Mouse (Mus musculus) adrenal gland, postnatal 10 days (tissue): ENCODE data around the gene Atp2a3. TPM values are rescaled to one million over a fixed set of nuclear protein-coding genes. Genes with fewer than 3 reads are reported as not detected.

Experiments
- DNase-seq: peaks from one replicate; pipeline ENCODE4 v3.0.0; 2021; ENCODE audit warnings: mixed read lengths
- total RNA-seq, 2 experiments: library from RNA; stranded (reverse); gene quantifications; 2 replicates each; pipeline ENCODE4 v1.2.3; 2021

Gene Atp2a3
- total RNA-seq, 2 experiments from 2014 or later = 20.1 to 26.6 TPM

DNA sequence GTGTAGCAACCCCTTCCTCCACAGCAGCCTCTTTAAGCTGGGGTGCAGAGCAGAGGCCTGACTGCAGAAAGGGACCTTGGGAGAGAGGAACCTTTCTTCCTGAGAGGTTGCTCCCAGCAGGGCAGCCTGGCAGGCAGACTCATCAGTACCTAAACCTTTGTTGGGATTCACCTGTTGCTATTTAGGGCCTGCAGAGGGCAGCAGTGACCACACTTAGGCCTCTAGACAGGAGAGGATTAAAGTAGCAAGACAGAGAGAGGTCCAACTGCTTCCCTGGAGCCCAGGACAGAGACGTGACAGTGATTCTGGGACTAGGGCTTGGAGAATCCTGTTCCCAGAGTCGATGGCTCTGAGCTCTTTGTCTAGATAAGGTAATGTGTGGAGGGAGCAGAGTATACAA lies 45.4 kb downstream of the Atp2a3 start:
- peak; percentile 61 for DNase-seq

DNA sequence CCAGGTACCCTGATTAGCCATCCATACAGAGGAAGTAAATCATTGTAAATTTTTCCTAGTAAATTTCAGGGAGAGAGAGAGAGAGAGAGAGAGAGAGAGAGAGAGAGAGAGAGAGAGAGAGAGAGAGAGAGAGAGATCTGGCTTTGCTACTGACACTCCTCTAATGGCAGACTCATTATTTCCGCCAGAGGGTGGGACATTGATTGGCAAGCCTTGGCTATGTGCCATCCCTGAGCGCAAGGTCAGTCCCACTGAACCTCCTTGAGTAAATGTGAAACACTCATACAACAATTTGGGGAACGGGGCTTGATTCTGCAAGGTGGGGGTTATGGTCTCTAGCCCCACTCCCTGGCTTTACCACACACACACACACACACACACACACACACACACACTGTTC lies 46.1 kb downstream of the Atp2a3 start:
- DNase-seq = no peak

DNA sequence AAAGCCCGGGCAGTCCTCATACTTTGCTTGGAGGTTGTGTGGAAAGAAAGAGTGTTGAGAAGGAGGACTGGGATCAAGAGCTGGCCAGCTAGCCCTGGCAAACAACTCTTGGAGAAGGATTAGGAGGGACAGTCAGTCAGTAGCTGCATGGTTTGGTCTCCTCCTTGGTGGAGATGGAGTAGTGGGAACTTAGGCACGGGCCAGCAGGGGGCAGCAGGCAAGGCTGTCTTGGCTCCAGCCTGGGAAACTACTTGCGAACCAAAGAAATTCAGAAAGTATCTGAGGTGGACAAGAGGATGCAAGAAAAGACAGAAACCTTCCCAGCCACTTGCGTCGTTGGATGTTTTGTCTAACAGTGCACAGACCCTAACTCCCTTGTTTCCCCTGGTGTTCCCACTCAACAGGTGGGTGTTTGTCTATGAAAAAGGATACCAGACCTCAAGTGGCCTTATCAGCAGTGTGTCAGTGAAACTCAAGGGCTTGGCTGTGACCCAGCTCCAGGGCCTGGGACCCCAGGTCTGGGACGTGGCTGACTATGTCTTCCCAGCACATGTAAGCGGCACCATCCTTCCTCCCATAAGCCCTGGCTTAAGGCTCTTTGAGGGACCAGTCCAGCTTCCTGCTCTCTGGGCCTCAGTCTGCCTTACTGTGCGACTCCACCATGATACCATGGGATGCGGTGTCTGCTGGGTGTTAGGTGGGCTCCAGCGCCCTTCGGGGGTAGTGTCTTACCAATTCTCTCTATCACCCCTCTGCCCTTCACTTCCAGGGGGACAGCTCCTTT lies 46.9 kb downstream of the Atp2a3 start:
- peak; percentile 82 for DNase-seq

DNA sequence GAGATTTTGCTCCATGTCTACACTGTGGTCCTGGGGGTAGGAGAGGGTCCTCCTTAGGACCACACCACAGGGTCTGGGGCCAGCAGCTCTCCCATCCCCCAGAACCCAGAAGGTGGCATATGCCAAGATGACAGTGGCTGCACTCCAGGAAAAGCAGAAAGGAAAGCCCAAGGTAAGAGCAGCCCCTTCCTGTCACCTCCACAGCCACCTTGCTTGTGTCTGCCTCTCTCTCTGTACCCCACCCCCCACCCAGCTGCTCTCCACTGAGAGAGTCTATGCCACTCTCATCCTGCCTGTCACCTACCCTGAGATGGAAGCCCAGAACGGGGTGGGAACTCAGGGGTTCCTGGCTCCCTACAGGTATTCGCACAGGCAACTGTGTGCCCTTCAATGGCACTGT lies 47.9 kb downstream of the Atp2a3 start:
- no peak for DNase-seq

DNA sequence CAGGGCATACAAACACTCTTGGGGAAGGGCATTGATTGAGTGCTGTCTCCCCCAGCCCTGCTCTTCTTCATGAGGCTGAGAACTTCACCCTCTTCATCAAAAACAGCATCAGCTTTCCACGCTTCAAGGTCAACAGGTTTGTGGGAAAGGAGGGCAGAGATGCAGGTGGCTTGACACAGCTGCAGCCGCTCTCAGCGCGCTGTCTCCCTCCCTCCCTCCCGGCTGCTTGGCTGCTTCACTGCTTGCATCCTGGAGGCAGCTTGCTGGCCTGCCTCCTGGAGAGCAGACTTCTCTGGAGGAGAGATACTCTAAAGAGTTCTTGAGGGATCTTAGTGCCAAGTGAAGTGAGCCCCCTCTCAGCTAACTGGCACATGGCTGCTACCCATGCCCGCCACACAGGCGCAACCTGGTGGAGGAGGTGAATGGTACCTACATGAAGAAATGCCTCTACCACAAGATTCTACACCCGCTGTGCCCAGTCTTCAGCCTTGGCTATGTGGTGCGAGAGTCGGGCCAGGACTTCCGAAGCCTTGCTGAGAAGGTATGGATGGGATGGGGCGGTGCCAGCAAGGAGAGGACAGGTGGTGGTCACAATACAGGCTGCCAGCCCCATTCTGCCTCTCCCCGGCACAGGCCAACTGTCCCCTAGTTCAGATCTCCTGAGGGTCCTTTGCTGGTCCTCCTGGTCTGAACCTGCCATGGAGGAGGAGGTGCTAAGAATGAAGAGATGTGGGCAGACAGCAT lies 48.7 kb downstream of the Atp2a3 start:
- DNase-seq = no peak

DNA sequence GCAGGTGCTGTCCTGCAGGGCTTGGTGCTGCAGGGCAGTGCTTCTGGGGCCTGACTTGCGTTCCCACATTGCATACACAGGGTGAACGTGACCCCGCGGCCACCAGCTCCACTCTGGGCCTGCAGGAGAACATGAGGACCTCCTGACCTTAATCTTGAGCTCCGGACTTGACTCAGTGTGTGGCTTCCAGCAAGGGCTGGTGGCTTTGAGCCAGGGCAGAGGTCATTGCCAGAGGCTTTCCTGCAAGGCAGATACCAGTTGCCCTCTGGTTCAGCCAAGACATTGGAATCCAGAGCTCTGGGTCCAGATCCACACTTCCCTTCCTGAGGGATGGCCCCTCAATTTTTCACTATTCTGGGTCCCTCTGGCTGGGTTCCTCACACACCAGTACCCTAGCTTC lies 53.0 kb downstream of the Atp2a3 start:
- peak; percentile 67 for DNase-seq

DNA sequence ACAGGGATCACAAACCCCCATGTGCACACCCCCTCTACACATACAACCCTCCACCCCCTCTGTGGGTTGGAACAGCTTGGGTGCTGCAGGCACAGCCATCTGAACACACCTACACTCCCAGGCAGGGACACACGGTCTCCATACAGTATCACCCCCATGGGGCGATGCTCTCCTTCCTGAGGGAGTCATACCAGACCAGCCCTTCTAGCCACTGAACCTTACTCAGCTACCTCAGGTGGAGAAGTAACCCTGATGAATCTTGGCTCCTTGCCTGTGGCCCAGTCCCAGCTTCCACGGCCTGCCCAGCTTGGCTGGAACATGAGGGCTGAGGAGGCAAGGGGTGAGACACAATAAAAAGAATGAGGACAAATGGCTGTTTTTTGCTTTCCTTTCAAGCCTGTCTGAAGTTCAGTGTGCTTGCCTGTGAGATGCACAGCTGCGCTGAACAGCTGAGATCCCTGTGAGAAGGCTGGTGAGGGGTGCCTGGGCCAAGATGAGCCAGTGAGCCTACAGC lies 53.9 kb downstream of the Atp2a3 start:
- peak; percentile 55 for DNase-seq

DNA sequence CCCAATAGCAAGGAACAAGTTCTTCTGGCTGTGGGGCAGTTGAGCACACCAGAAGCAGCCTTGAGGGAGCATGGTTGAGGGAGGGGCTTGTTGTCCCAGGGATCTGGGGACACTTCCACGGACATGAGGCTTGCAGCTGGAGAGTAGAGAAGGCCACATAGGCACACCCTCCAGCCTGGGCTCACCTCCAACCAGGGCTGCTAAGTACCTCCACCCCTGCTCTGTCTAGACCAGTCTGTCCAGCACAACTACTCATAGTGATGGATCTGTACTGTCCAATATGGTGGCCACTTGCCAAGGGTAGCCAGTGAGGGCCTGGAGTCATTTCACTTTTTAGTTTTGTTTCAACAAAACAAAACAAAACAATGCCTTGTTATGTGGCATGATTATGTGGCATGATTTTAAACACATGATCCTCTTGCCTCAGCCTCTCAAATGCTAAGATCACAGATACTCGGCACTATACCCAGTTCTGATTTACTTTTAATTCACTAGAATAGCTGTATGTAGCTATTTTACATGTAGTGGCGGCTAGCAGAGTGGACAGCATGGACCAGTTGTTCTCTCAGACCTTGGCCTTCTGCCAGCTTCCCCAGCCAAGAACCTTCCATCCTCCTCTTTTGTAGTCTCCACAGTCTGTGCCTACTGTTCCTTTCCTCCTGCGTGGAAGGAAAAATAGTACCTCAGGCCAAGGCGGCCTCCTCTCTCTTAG lies 54.6 kb downstream of the Atp2a3 start:
- DNase-seq = peak; percentile 65

DNA sequence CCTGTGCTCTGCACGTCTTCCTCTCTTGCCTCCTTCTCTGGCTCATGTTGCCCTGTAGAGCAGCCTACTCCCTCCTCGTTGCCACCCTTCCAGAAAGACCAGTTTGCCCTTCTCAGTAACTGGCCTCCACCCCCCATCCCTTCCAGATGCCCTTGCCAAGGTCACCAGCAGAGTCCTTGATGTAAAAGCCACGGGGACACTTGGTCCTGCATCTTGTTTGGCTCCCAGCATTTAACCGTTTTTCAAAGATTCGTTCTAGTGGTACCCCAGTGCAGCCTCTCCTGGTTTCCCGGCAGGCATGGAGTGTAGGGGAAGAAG lies 55.1 kb downstream of the Atp2a3 start:
- DNase-seq = no peak

DNA sequence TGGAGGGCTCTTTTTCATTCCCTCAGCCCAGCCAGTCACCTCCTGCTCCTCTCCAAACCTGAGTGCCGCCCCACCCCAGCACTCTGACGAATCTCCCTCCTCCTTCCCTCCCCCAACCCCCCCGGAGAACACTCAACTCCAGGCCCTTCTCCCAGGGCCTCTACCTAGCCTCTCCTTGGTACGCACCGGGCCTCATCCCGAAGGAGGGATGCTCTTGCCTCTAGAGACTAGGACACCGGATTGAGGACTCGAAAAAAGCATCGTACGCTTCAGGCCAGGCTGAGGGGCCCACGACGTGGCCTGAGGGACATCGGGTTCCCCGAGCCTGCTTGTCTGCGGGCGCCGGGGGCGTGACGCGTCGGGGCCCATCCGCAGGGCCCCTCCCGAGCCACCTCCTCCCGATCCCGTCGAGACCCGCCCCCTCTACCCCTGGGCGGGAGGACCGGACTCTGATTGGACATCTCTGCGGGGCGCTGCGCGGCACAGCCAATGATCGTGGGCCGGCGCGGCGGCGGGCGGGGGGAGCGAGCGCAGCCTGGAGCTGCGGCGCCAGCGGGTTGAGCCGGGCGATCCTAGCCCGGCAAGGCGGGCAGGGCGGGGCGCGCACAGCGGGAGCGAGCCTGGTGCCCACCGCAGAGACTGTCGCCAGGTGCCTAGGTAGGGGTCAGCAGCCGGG lies 57.6 kb downstream of the Atp2a3 start, which contains the start of gene Camkk1:
TSS of gene Camkk1 (plus strand) at position 538 of the 676 bp plus-strand sequence.
- DNase-seq = peak; percentile 95

DNA sequence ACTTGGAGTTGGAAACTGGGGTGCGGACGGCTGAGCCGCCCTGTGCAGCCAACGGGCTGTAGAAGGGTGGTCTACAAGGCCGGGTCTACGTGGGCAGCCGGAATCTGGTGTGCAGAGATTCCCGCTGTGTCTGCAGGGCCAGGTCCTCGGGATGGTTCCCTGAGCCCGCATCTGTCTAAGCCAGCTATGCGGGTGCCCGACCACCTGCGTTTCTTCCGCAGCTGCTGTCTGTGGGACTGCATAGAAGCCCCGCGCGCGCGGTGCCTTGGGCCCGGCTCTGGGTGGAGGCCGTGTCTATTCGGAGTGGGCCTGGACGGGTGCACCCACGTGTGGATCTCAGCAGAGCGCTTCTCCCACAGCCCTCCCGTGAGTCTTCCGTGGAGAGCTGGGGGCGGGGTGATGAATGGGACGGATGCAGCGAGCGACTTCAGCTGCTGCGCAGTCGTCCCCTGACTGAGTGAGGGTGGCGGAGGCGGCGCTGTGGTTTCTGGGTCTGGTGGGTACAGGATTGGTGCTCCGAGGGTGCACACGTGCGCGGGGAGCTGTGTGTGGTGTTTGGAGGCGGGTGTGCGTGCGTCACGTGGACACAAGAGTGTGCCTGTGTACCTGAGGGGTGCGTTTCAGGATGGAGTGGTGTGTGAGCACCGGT lies 58.3 kb downstream of the Atp2a3 start:
- DNase-seq = peak; percentile 46

DNA sequence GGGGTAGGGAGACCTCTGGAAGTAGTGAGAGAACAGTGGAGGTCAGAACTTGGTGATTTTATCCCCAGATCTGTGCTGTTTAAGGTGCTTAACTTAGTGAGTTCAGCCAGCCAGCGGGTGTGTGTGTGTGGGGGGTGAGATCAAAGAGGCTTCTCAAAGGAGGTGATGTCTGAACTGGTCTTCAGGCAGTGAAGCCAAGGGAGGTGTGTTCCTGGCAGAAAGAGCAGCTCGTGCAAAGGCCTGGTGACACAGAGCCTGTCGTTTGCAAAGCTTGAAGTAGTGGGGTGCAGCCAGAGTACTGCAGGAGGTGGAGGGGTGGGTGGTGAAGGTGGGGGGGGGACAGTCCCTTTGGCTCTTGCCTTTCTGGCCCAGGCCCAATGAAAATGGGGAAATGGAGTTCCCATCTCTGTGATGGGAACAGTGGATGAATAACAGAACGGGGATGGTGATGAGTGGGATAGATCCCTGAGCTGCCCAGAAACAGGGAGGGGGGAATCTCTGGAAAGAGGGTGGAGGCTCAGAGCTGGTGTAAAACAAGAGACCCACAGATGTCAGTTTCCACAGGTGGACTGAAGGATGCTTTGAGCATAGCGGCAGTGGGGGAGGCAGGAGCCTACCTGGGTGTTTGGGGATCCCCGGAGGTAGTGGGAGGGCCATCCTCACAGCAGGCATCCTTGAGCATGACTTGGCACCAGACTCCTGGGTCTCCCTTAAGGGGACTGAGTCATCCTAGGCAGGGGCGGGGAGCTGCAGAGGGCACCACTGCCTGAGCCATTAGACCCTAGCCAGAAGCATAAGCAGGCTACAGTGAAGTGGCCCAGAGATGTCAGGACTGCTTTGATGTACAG lies 60.2 kb downstream of the Atp2a3 start:
- peak; percentile 55 for DNase-seq

DNA sequence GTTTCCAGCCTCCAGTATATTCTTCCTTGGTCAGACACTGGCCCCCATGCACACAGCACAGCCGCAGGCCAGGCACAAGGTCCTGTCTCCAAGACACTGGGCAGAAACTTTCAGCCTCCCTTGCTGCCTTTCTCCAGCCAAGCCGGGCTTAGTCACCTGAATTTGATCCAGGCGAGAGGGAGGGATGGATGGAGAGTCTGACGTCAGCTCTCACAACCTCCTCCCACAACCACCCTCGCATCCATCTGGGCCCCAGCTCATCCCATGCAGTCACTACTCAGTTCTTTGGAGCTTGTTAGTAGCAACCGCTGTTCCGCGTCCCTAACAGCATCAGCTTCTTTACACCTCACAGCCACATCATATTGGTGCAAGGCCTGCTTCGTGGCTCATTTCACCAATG lies 62.1 kb downstream of the Atp2a3 start:
- peak; percentile 56 for DNase-seq

DNA sequence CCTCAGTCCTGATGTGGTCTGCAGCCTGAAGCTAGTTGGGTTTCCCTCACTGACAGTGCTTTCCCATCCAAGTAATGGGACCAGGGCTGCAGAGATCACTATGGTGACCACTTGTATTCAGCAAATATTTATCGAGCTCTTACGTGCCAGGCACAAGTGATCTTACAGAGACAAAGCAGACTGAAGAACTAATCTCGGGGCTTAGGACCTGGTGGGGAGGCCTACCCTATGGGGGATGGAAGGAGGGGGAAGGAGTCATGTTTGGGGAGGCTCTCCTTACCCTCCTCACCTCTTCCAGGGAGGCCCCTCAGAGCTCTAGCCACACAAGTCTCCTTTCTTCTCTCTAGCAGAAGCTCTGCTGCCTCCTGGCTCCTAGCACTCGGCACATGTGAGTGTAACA lies 62.9 kb downstream of the Atp2a3 start:
- DNase-seq = no peak

DNA sequence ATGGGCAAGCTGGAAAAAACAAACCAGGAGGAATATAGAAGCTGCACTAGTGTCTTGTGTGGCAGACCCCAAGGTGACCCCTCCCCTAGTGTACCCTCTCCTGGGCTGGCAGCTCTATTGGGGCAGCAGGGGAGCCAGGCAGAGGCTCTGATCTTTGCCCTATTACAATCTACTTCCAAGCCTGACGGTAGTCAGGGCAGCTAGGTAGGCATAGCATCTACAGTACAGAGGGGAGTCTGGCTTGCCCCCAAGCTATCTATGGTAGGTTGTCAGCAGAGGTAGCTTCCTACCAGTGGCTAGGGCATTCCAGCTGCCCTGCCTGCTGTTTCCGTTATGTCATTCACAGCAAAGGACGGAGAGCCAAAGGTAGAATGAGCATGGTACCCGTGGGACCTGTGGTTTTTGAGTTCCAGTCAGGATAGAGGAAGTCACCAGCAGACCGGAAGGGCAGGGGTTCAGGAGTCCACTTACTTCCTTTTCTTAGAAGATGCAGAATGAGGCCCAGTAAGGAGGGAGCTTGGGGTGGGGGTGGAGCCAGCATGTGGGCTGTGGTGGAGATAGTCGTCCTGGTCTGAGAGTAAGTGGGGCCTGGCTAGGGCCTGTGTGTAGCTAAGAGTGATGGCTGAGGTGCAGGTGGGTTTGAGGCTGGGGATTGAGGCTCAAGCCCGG lies 63.4 kb downstream of the Atp2a3 start:
- DNase-seq = peak; percentile 24

DNA sequence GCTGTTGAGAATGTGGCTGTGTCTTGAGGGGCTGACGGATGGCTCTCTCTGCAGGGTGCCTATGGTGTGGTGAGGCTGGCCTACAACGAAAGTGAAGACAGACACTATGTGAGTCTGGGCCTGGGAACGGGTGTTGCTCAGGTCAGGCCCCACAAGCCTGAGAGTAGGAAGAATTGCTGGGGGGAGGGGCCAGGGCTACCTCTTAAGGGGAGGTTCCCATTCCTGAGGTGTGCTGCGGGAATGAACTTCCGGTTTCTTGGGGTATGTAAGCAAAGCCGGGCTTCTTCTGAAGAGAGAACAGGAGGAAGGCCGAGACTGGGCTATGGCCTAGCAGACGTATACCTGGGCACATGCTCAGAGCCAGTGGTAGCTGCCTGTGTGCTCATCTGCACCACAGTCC lies 66.0 kb downstream of the Atp2a3 start:
- no peak for DNase-seq

DNA sequence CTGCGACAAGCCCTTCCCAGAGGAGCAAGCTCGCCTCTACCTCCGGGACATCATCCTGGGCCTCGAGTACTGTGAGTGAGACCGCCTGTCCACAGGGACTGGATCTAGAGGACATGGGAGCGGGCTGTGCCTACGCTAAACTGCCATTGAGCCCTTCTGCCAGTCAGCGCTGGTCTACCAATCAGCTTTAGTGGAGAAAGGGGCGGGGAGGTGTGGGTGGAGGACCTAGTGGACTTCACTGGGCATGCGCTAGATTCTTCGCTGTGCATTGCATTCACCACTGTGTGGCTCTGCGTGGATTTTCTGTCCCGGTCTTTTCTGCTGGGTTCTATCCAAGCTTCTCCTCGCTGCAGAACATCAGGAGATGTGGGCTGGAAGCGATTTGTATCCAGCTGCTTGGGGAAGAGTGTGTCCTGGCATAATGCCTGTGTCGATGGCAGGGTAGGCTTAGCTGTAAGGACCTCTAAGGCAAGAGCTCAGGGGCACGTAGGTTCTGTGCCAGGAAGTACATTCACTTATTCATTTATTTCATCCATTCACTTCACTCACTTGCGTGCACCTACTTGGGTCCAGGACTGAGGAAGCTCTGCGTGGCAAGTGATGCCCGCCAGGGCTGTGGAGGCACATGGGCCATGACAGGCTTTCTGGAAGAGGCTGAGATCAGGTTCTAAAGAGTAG lies 70.0 kb downstream of the Atp2a3 start:
- peak; percentile 92 for DNase-seq

DNA sequence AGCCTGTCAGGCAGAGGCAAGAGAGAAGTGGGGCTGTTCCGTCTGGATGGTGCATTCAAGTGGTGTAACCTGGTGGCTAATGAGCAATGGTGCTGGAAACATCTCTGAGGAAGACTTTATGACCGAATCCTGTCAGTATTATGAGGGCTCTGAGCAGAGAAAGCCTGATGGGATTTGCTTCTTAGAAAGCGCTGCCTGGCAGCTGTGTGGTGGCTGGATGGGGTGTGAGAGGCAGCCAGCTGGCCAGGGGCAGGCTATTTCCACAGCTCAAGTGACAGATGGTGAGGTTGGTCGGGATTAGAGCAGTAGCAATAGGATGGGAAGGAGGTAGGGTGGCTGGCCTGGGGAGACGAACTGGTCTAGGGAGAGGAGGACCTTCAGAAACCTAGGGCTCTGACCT lies 70.6 kb downstream of the Atp2a3 start:
- DNase-seq = no peak

DNA sequence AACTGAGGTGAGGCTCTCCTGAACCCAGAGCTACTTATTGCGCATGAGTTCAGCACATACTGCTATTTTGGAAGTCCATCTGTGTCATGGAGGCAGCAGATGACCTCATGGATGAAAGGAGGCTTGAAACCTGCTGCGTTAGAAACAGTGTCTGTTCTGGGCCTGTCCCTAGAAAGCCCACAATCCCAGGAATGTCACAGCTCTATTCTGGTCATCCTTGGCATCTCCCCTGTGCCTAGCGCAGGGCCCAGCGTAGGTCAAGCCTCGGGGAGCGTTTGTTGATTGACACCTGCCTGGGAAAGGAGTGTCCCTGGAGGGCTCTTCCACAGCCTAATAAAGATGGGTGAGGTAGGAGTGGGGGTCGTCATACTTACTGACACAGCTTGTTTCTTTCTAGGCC lies 75.1 kb downstream of the Atp2a3 start:
- DNase-seq = no peak

DNA sequence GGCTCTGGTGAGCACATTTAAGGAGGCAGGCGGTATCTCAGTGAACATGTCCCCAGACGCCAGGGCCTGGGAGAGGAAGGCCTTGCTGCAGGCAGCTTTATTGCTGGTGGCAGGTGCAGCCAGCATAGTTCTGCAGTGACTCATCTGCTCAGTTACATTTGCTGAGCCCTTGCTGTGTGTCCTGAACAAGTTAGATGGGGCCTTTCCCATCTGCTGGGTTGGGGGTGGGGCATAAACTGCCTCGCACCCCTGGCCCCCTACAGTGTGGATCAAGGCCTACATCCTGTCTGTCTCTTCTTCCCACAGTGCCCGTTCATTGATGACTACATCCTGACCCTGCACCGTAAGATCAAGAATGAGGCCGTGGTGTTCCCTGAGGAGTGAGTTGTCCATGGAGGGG lies 75.9 kb downstream of the Atp2a3 start:
- peak; percentile 31 for DNase-seq
